Comparison of ENCODE assay signal across 13 mouse cellular contexts in the genomic region with DNA sequence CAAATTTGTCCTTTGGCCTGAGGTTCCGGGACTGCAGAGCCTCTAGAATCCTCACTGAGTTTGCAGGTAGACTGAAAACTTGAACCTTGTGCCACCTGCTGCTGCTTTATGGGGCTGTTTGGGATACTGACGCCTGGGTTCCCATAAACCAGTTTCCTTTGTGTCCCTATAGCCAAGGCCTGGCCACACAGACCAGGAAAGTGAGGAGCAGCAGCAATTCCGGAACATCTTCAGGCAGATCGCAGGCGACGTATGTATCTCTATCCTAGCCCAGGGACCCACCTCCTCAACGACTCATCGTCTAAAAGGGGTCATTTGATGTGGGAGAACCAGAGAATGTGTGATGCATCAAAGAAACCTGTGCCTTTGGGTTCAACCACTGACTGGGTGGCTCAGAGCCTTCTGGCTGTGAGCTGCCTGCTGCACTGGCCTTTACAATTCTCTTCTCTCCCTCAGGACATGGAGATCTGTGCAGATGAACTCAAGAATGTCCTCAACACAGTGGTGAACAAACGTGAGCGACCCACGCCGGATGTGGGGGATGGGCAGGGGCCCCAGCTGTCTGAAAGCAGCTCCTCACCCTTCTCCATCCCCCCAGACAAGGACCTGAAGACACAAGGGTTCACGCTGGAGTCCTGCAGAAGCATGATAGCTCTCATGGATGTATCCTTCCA. TPM values are rescaled to one million over a fixed set of nuclear protein-coding genes. Genes with fewer than 3 reads are reported as not detected.
DNase-seq lines count a peak whose midpoint lies in the region; ATAC-seq and TF ChIP-seq lines count a peak whose summit lies in the region.
"Had no signal": no experiment of that assay in that cellular context is flagged by ENCODE, and none has a peak within 500 bp of the region (broad histone marks: within the 10 kb centered on the region; RNA-seq: fewer than 3 reads in every experiment).

No protein-coding gene starts in this region.

- H3K27ac ChIP-seq in intestine, embryonic 15.5 days, result no peak overlapping the region
- H3K27ac ChIP-seq: hindbrain, embryonic 12.5 days; kidney, embryonic 15.5 days; stomach, postnatal 0 days had no signal

- H3K36me3 ChIP-seq in myocyte (ENCODE audit: control insufficient read depth, insufficient read depth), result peaks cover 7% of the 10 kb centered on the region
- peaks cover 2% of the 10 kb centered on the region; the same call in 1 of the 2 replicates for H3K36me3 ChIP-seq in intestine, embryonic 15.5 days

- DNase-seq in cerebellum, adult 8-10 months, result peak; percentile 5
- DNase-seq in cerebellum, adult 9-11 months, result no peak
- peak; percentile 17 to 21 for DNase-seq in heart, postnatal 14 days
- no peak for DNase-seq in heart, adult 8-10 months (ENCODE audit: low spot score)
- peak; percentile 59 for DNase-seq in CD4-positive helper T cell, adult 2 months (ENCODE audit: low read depth, low spot score)
- no peak for DNase-seq in right cerebral cortex, adult 2 months (ENCODE audit: low spot score in 2 of 2)
- DNase-seq: layer of hippocampus, postnatal 36 days; liver had no signal

- WGBS in intestine, embryonic 15.5 days, result 62% methylated on average over 13 of the region's 13 CpGs

- intact Hi-C loops in heart, postnatal 14 days (cut with DNase I), result no loop called here

- no peak overlapping the region for H3K9ac ChIP-seq in intestine, embryonic 15.5 days
- H3K9ac ChIP-seq: hindbrain, embryonic 12.5 days; kidney, embryonic 15.5 days had no signal

- no peaks in the 10 kb centered on the region for H3K27me3 ChIP-seq in myocyte (ENCODE audit: control insufficient read depth, insufficient read depth, insufficient read length)
- no peaks in the 10 kb centered on the region for H3K27me3 ChIP-seq in intestine, embryonic 15.5 days (replicated peaks)
- H3K27me3 ChIP-seq: hindbrain, embryonic 12.5 days; kidney, embryonic 15.5 days had no signal

- TF ChIP-seq POLR2A in myocyte (IDR thresholded peaks at IDR 0.05; ENCODE audit: insufficient read length, low read depth), result no peak

- H3K4me3 ChIP-seq in myocyte, result no peak overlapping the region
- H3K4me3 ChIP-seq in intestine, embryonic 15.5 days (replicated peaks), result no peak overlapping the region
- H3K4me3 ChIP-seq: hindbrain, embryonic 12.5 days; kidney, embryonic 15.5 days had no signal

- no peaks in the 10 kb centered on the region for H3K9me3 ChIP-seq in intestine, embryonic 15.5 days
- H3K9me3 ChIP-seq: hindbrain, embryonic 12.5 days; kidney, embryonic 15.5 days had no signal

- ATAC-seq in intestine, embryonic 15.5 days, result no peak

- H3K4me1 ChIP-seq in intestine, embryonic 15.5 days (replicated peaks), result peaks cover 12% of the 10 kb centered on the region

- no peaks in the 10 kb centered on the region for H3K79me2 ChIP-seq in myocyte (ENCODE audit: control insufficient read depth, insufficient read depth)

- no peak overlapping the region for H3K4me2 ChIP-seq in myocyte (ENCODE audit: low read depth)
- H3K4me2 ChIP-seq in intestine, embryonic 15.5 days (replicated peaks), result no peak overlapping the region
- H3K4me2 ChIP-seq: hindbrain, embryonic 12.5 days; kidney, embryonic 15.5 days had no signal

- H3ac ChIP-seq in myocyte (ENCODE audit: control insufficient read depth, insufficient read length), result no peak overlapping the region

TF ChIP-seq in myocyte, 11 proteins besides CTCF, POLR2A, EP300 and RAD21:
- TF ChIP-seq MAX (IDR thresholded peaks at IDR 0.05; ENCODE audit: low read depth) (no peak), POLR2AphosphoS2 (IDR thresholded peaks at IDR 0.05; ENCODE audit: insufficient read length, low read depth) (peak; percentile 19)

RNA-seq across cellular contexts. Expression of a gene that starts 46.2 kb away (rescaled TPM):
- 1 to 10 TPM; 2.0 to 2.9 TPM for total RNA-seq in heart, postnatal 14 days (2021)
- 1 to 10 TPM; 4.2 to 6.8 (median 4.6) TPM for total RNA-seq in heart, adult 8-10 months (2022)
- polyA plus RNA-seq in myocyte (2012; fragmentation: generic; extraction: Trizol), result 15.9 TPM
- polyA plus RNA-seq in intestine, embryonic 15.5 days (2015; fragmentation: Nextera tagmentation; extraction: Ambion mirVana), result 0.89 and 1.0 TPM in 2 replicates

Comparison
In these comparisons a context has a peak if more than half of its experiments do, and no peak if none do; other contexts are left out.
1. DNase-seq: peak in cerebellum, adult 8-10 months (single experiment), heart, postnatal 14 days (2 of 2) and CD4-positive helper T cell, adult 2 months (single experiment); none in cerebellum, adult 9-11 months (single experiment), heart, adult 8-10 months (single experiment) and right cerebral cortex, adult 2 months (0 of 2).